Mouse (Mus musculus) intestine, embryonic 15.5 days (tissue): ENCODE data around the gene Fam229a. TPM values are rescaled to one million over a fixed set of nuclear protein-coding genes. Genes with fewer than 3 reads are reported as not detected.
A peak's percentile ranks its signal among the peaks of the same experiment; 100 is the strongest.

Experiments used
- ATAC-seq: fragments of 200-750 bp; cut with Nextera tagmentation; 2 replicates; pipeline ENCODE4 v1.8.0; 2017; ENCODE audit warnings: moderate TSS enrichment, moderate library complexity
- H3K27ac ChIP-seq: fragments of 300-500 bp; sonication (generic); 2 replicates; pipeline ENCODE4 v1.5.1; 2015; ENCODE audit warnings: mild to moderate bottlenecking, inconsistent platforms
- H3K27me3 ChIP-seq: fragments of 300-500 bp; sonication (generic); replicated peaks from 2 replicates; pipeline ENCODE4 v1.6.1; 2015; ENCODE audit warnings: inconsistent platforms
- H3K36me3 ChIP-seq: fragments of 300-500 bp; sonication (generic); 2 replicates; pipeline ENCODE4 v1.6.1; 2015; ENCODE audit warnings: inconsistent platforms
- H3K4me1 ChIP-seq: fragments of 300-500 bp; sonication (generic); replicated peaks from 2 replicates; pipeline ENCODE4 v1.6.1; 2015; ENCODE audit warnings: inconsistent platforms
- H3K4me2 ChIP-seq: fragments of 300-500 bp; sonication (generic); replicated peaks from 2 replicates; pipeline ENCODE4 v1.6.1; 2015; ENCODE audit warnings: mild to moderate bottlenecking, inconsistent platforms
- H3K4me3 ChIP-seq: fragments of 300-500 bp; sonication (generic); replicated peaks from 2 replicates; pipeline ENCODE4 v1.5.1; 2015; ENCODE audit warnings: inconsistent platforms
- H3K9ac ChIP-seq: fragments of 300-500 bp; sonication (generic); 2 replicates; pipeline ENCODE4 v1.6.1; 2015; ENCODE audit warnings: inconsistent platforms
- H3K9me3 ChIP-seq: fragments of 300-500 bp; sonication (generic); 2 replicates; pipeline ENCODE4 v1.6.1; 2016; ENCODE audit warnings: inconsistent platforms
- WGBS: fragments of 180-500 bp; shearing (Covaris S2); methylation state at CpG from one replicate; pipeline ENCODE4 v1.1.7; 2015; 5-methylcytosine and 5-hydroxymethylcytosine counted together
- polyA plus RNA-seq: library from polyadenylated mRNA; unstranded; fragments of >200 nt; fragmentation: Nextera tagmentation; extraction: Ambion mirVana; gene quantifications from 2 replicates; pipeline ENCODE4 v1.2.1, GENCODE M21; 2015

Fam229a gene
- polyA plus RNA-seq, 1 experiment from 2014 or later, result not detected

DNA sequence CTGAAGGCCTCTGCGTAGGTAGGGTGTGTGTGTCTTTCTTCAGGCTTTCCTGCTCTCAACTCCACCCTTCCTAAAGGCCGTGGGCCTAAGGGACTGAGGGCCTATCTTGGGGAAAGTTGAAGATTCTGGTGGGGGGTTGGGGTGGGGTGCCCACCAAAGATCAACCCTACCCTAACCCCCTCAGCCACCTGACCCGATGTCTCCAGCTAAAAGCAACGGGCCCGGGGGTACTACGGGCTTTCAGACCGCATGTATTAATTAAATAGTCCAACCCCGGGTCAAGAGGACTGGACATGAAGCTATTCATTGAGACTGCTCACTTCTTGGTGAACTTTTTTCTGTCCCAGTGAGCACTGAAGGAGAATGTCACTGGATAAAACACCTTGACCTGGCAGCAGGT lies 9.0 kb downstream of the Fam229a start:
- WGBS, result 84% methylated on average over 8 of the region's 8 CpGs
- H3K36me3 ChIP-seq, result no peaks in the 10 kb centered on the region

GRCm38 (mm10) chr4:129500607-129501566 lies 9.9 kb downstream of the Fam229a start:
- no peaks in the 10 kb centered on the region for H3K36me3 ChIP-seq
- H3K27ac ChIP-seq, result peak overlapping the region; percentile 76
- H3K4me3 ChIP-seq, result peak overlapping the region; percentile 55
- H3K9me3 ChIP-seq, result no peaks in the 10 kb centered on the region
- peak overlapping the region; percentile 55 for H3K4me2 ChIP-seq
- ATAC-seq, result peak; percentile 90
- H3K4me1 ChIP-seq, result peaks cover 36% of the 10 kb centered on the region
- peak overlapping the region; percentile 44 for H3K9ac ChIP-seq
- H3K27me3 ChIP-seq, result no peaks in the 10 kb centered on the region
- WGBS, result 1% methylated on average over 49 of the region's 49 CpGs

More for the DNA sequence above, 9.0 kb downstream of the Fam229a start:
- Histone ChIP-seq H3K4me1 (peaks cover 36% of the 10 kb centered on the region), H3K9ac (peak overlapping the region; percentile 44), H3K9me3 (no peaks in the 10 kb centered on the region), H3K4me2 (peak overlapping the region; percentile 55), H3K4me3 (0 out of 2 replicates have a peak overlapping the region, but pooled peaks have one; percentile 55), H3K27ac (peak overlapping the region; percentile 76), H3K27me3 (no peaks in the 10 kb centered on the region)
- no peak for ATAC-seq

GRCm38 (mm10) chr4:129502327-129502888 lies 11.4 kb downstream of the Fam229a start:
- Histone ChIP-seq H3K9me3 (no peaks in the 10 kb centered on the region), H3K4me1 (peaks cover 31% of the 10 kb centered on the region), H3K4me2 (peak overlapping the region; percentile 18; the same call in 1 of the 2 replicates), H3K27ac (peak overlapping the region; percentile 66), H3K27me3 (no peaks in the 10 kb centered on the region), H3K36me3 (no peaks in the 10 kb centered on the region), H3K9ac (no peak overlapping the region), H3K4me3 (no peak overlapping the region)
- peak; percentile 40 for ATAC-seq
- WGBS, result 45% methylated on average over 9 of the region's 9 CpGs

GRCm38 (mm10) chr4:129502901-129503444 lies 12.0 kb downstream of the Fam229a start:
- Histone ChIP-seq H3K27me3 (no peaks in the 10 kb centered on the region), H3K9me3 (no peaks in the 10 kb centered on the region), H3K36me3 (no peaks in the 10 kb centered on the region), H3K4me1 (peaks cover 35% of the 10 kb centered on the region), H3K4me3 (no peak overlapping the region), H3K9ac (no peak overlapping the region), H3K27ac (peak overlapping the region; percentile 66), H3K4me2 (peak overlapping the region; percentile 18; the same call in 1 of the 2 replicates)
- ATAC-seq, result peak; percentile 24; the same call in 1 of the 2 replicates
- WGBS, result 49% methylated on average over 11 of the region's 11 CpGs

DNA sequence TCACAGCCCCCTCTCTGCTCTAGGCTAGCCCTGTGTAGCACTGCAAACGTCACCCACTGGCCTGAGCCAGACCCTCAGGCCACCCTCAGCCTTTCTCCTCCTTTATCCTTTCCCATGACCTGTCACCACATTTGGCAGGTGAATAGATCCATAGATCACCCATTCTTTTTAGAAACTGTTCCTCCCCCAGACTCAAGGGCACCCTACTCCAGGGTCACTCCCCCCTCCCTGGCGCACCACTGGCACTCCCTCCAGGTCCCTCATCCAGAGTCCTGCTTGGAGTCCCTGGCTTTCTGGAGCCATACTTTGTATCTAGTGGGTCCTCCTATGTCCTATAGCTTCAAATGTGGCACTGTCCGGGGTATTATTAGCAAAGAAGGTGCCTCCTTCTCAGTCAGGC lies 14.5 kb downstream of the Fam229a start:
- Histone ChIP-seq H3K27ac (no peak overlapping the region), H3K36me3 (no peaks in the 10 kb centered on the region), H3K9me3 (no peaks in the 10 kb centered on the region), H3K4me2 (no peak overlapping the region), H3K9ac (no peak overlapping the region), H3K4me3 (no peak overlapping the region), H3K27me3 (no peaks in the 10 kb centered on the region), H3K4me1 (peaks cover 42% of the 10 kb centered on the region)
- WGBS, result 90% methylated on average over 3 of the region's 3 CpGs
- no peak for ATAC-seq

DNA sequence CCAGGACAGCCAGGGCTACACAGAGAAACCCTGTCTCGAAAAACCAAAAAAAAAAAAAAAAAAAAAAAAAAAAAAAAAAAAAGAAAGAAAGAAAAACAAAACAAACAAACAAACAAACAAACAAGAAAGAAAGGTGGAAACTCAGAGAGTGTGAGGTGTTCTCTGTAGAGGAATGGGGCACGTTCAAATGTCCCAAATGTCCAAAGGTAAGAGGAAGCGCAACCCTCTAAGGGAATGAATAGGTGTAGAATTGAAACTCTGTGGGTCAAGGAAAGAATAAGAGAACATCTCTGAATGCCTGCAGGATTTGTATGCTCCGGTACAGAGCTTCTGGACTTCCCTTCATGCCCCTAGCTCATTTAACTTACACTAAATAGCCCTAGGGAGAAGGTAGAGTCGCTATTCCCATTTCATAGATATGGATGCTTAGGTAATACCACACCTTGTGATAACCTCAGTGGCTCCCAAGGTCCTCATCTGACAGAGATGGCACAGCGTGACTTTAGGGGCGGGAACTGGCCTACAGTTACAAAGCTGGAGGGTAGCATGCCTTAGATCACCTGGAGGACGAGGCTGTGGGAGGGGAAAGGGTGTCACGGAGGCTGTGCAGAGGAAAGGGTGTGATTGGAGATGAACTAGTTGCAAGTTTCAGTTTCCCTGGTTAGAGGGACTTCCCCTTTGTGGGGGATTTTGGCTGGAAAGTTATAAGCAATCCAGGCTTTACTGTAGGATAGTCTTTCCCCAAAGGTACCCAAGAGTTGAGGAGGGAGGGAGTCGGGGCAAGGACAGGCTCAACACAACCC lies 16.6 kb downstream of the Fam229a start:
- Histone ChIP-seq H3K4me1 (peaks cover 35% of the 10 kb centered on the region), H3K9me3 (no peaks in the 10 kb centered on the region), H3K27ac (no peak overlapping the region), H3K4me2 (no peak overlapping the region), H3K9ac (no peak overlapping the region), H3K4me3 (no peak overlapping the region), H3K36me3 (no peaks in the 10 kb centered on the region), H3K27me3 (no peaks in the 10 kb centered on the region)
- no peak for ATAC-seq
- 59% methylated on average over 9 of the region's 10 CpGs for WGBS

GRCm38 (mm10) chr4:129508237-129508515 lies 17.2 kb downstream of the Fam229a start:
- WGBS, result 60% methylated on average over 3 of the region's 3 CpGs
- Histone ChIP-seq H3K36me3 (no peaks in the 10 kb centered on the region), H3K4me1 (peaks cover 33% of the 10 kb centered on the region), H3K27ac (no peak overlapping the region), H3K4me2 (no peak overlapping the region), H3K9ac (no peak overlapping the region), H3K4me3 (no peak overlapping the region), H3K27me3 (no peaks in the 10 kb centered on the region), H3K9me3 (no peaks in the 10 kb centered on the region)
- ATAC-seq, result no peak

DNA sequence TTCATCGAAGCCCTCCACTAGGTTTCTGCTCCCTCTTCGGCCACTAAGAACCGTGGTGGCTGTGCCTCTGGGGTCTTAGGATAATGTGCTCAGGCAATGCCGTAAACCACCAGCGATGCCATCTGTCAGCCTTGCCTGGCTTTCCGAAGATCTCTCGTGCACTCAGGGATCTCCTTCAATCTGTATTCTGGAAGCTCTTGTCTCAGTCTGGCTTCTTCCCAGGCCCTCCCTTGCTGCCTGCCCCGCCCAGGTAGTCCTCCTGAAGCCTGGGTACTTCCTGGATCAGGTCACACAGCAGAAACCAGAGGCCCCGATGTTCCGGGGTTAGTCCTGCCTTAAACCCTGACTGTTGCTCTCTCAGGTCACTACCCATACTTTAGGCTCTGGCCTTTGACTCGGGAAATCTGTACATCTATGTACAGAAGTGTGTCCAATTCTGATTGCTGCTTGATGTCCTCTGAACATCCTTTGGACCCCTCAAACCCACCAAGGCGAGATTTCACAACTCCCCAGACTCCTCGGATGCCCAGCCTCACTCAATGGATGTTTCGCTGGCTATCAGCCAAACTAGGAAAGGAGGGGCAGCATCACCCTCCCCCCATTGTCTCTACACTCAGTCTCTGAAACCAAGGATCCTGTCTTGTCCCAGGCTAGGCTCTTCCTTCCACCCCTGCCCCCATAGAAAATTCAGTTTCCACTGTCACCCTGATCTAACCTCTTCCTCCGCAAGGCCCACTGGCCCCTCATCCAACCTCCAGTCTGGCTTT lies 18.0 kb downstream of the Fam229a start:
- ATAC-seq, result peak; percentile 44
- 53% methylated on average over 15 of the region's 15 CpGs for WGBS
- no peaks in the 10 kb centered on the region for H3K9me3 ChIP-seq
- no peaks in the 10 kb centered on the region for H3K36me3 ChIP-seq
- no peaks in the 10 kb centered on the region for H3K27me3 ChIP-seq
- H3K27ac ChIP-seq, result 0 out of 2 replicates have a peak overlapping the region, but pooled peaks have one; percentile 11
- no peak overlapping the region for H3K4me3 ChIP-seq
- peaks cover 30% of the 10 kb centered on the region; the same call in 1 of the 2 replicates for H3K4me1 ChIP-seq
- no peak overlapping the region for H3K4me2 ChIP-seq
- no peak overlapping the region for H3K9ac ChIP-seq

- H3K36me3 ChIP-seq, result no peaks in the 10 kb centered on the region
- no peak overlapping the region for H3K4me2 ChIP-seq
- ATAC-seq, result no peak
- H3K4me1 ChIP-seq, result peaks cover 25% of the 10 kb centered on the region; the same call in 1 of the 2 replicates
- WGBS, result 74% methylated on average over 3 of the region's 3 CpGs
- H3K9ac ChIP-seq, result no peak overlapping the region
- 0 out of 2 replicates have a peak overlapping the region, but pooled peaks have one; percentile 11 for H3K27ac ChIP-seq
- H3K4me3 ChIP-seq, result no peak overlapping the region
- no peaks in the 10 kb centered on the region for H3K27me3 ChIP-seq
- no peaks in the 10 kb centered on the region for H3K9me3 ChIP-seq
Measured at GRCm38 (mm10) chr4:129509650-129510049, 18.7 kb downstream of the Fam229a start.

DNA sequence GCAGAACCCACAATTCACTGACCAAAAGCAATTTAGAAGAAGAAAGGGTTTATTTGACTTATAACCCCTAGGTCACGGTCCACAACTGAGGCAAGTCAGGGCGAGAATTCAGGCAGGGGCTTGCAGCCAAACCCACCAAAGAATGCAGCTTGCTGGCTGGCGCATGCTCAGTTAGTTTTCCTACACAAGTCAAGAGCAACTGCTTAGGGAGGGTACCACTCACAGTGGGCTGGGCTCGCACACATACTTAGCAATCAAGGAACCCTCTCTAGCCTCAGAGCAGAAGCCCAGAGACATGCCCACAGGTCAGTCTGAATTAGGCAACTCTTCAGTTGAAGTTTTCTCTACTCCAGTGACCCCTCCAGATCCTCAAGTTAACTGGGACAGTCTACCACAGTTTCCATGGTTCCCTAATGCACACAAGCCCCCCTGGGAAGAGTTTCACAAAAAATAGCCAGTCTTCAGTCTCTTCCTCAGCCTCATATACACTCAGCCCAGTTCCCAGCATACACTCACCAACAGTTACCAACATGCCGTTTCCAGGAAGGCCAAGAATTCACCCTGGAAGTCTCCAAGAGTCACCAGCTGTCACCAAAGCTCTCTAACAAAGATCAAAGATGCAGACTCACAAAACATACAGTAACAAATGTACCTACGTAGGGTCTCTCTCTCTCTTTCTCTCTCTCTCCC lies 19.9 kb downstream of the Fam229a start:
- no peak overlapping the region for H3K27ac ChIP-seq
- no peaks in the 10 kb centered on the region for H3K9me3 ChIP-seq
- H3K4me1 ChIP-seq, result peaks cover 33% of the 10 kb centered on the region; the same call in 1 of the 2 replicates
- no peak overlapping the region for H3K4me3 ChIP-seq
- no peaks in the 10 kb centered on the region for H3K27me3 ChIP-seq
- H3K4me2 ChIP-seq, result no peak overlapping the region
- no peak overlapping the region for H3K9ac ChIP-seq
- WGBS, result 64% methylated on average over 6 of the region's 6 CpGs
- no peaks in the 10 kb centered on the region for H3K36me3 ChIP-seq
- no peak for ATAC-seq
